Mouse (Mus musculus) embryonic fibroblast, embryonic 13.5 days (primary cell): ENCODE results near the gene Ipo7.

ENCODE experiments used
- CTCF ChIP-seq: IDR thresholded peaks from 2 replicates; pipeline ENCODE4 v1.5.1; 2011; ENCODE audit warnings: mild to moderate bottlenecking, control low read depth, low read length, moderate library complexity, borderline replicate concordance; ENCODE audit not compliant: insufficient read depth
- POLR2A ChIP-seq: IDR thresholded peaks from 2 replicates; pipeline ENCODE4 v1.6.1; 2011; ENCODE audit warnings: low read depth, mild to moderate bottlenecking, control low read depth, low read length, moderate library complexity

GRCm38 (mm10) chr7:109969542-109969941, 48.5 kb upstream of the Ipo7 start:
- no peak for TF ChIP-seq CTCF
- no peak for TF ChIP-seq POLR2A
